Mouse (Mus musculus): Measurements from ENCODE around the gene Dpp6. TPM values are rescaled to one million over a fixed set of nuclear protein-coding genes. Genes with fewer than 3 reads are reported as not detected.

Dpp6 gene
- polyA plus RNA-seq, 1 experiment from 2014 or later: 3.7 TPM

DNA sequence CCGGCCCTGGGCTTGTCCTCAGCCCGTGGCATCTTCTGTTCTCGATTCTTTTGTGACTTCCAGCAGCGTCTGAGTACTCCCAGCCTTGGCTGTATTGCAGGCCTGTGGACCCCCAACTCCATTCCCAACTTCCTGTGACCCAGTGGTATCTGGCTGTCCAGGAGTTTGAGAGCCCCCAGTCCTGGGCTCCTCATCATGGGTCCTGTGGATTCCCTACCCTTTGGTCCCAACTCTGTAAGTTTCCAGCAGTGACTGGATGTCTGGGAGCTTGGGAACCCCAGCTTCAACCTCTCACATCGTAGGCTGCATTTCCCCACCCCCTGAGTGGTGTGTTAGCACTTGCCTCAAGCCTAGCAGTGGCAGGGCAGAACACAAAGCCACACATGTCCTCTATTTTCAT is 220.8 kb downstream of the Dpp6 start:
- WGBS: 74% methylated on average over 5 of the region's 5 CpGs
- Histone ChIP-seq H3K4me1 (no peaks in the 10 kb centered on the region), H3K9me3 (no peaks in the 10 kb centered on the region), H3K4me2 (replicated peaks) (no peak overlapping the region), H3K36me3 (no peaks in the 10 kb centered on the region), H3K4me3 (no peak overlapping the region), H3K9ac (no peak overlapping the region), H3K27me3 (no peaks in the 10 kb centered on the region), H3K27ac (no peak overlapping the region)
- ATAC-seq (ENCODE audit: low FRiP score, low read depth): no peak

DNA sequence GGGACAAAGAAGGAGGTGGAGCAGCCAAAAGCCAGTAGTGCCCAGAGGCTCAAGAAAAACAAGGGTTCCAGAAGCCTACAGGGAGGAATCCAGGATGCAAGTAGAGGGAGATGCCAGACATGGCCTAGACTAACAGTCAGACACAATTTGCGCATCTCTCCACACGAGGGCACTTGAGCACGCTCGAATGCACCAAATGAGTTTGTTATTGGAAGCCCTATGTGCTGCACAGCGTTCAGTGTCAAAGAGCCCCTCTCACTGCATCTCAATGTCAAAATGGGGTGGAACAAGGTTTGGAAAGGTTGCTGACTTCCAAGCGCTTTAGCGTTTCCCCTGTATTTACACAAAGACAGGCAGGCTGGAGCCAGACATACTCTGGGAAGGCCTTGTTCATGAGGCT is 231.2 kb downstream of the Dpp6 start:
- Histone ChIP-seq H3K36me3 (no peaks in the 10 kb centered on the region), H3K9me3 (no peaks in the 10 kb centered on the region), H3K27me3 (peaks cover 47% of the 10 kb centered on the region), H3K4me3 (no peak overlapping the region), H3K4me1 (no peaks in the 10 kb centered on the region), H3K9ac (no peak overlapping the region), H3K4me2 (replicated peaks) (no peak overlapping the region), H3K27ac (no peak overlapping the region)
- no peak for ATAC-seq (ENCODE audit: low FRiP score, low read depth)
- 22% methylated on average over 7 of the region's 7 CpGs for WGBS

DNA sequence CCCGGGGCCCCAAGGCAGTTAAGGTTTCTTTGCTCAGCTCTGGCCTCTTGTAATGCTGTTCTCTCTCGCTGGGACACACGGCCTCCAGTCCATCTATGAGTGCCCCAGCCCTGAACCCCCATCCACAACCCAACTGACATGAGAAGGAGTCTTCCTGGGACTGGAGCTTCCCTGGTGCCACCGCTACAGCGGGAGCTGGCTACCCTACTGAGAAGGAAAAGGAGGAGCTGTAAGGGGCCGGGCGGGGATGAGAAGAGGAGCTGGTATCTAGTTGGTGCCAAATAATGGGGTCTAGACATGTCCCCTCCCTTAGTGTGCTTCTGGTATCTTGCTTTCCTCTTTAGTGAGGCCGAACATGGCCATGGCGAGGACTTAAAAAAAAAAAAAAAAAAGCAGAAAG is 231.9 kb downstream of the Dpp6 start:
- no peak overlapping the region for H3K9ac ChIP-seq
- 5% methylated on average over 9 of the region's 9 CpGs for WGBS
- H3K27ac ChIP-seq: no peak overlapping the region
- H3K27me3 ChIP-seq: peaks cover 47% of the 10 kb centered on the region
- peak overlapping the region; percentile 29 for H3K4me3 ChIP-seq
- H3K9me3 ChIP-seq: no peaks in the 10 kb centered on the region
- H3K4me2 ChIP-seq (replicated peaks): peak overlapping the region; percentile 57
- no peaks in the 10 kb centered on the region for H3K4me1 ChIP-seq
- no peak for ATAC-seq (ENCODE audit: low FRiP score, low read depth)
- no peaks in the 10 kb centered on the region for H3K36me3 ChIP-seq

DNA sequence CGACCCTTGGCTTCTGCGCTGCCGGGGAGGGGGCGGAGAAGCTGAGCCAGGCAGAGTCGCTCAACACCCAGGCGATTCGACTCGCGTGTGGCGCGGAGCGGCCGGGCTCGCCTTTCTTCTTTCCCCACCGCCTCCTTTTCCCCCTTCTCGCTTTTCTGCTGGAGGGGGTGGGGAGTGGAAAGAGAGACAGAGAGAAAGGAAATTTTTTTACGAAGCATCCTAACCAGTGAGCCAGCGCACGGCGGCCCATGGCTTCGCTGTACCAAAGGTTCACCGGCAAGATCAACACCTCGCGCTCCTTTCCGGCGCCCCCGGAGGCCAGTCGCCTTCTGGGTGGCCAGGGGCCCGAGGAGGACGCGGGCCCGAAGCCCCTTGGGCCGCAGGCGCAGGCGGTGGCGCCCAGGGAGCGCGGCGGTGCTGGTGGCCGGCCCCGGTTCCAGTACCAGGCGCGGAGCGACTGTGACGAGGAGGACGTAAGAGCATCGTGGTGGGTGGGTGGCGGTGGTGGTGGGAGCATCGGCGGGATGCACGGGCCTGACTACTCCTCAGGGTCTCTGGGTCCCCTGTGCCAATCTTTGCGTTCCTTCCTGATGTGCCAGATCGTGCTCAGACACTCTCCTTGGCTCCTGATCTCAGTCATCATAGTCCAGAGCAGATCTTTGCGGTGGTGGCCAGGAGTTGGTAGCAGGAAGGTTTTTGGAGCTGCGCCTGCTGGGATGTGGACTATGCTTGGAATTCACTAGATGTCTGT is 232.5 kb downstream of the Dpp6 start:
- H3K27ac ChIP-seq: no peak overlapping the region
- no peak for ATAC-seq (ENCODE audit: low FRiP score, low read depth)
- WGBS: 2% methylated on average over 55 of the region's 55 CpGs
- peaks cover 47% of the 10 kb centered on the region for H3K27me3 ChIP-seq
- H3K36me3 ChIP-seq: no peaks in the 10 kb centered on the region
- H3K9me3 ChIP-seq: no peaks in the 10 kb centered on the region
- H3K4me1 ChIP-seq: no peaks in the 10 kb centered on the region
- peak overlapping the region; percentile 57 for H3K4me2 ChIP-seq (replicated peaks)
- H3K4me3 ChIP-seq: peak overlapping the region; percentile 29
- H3K9ac ChIP-seq: no peak overlapping the region

DNA sequence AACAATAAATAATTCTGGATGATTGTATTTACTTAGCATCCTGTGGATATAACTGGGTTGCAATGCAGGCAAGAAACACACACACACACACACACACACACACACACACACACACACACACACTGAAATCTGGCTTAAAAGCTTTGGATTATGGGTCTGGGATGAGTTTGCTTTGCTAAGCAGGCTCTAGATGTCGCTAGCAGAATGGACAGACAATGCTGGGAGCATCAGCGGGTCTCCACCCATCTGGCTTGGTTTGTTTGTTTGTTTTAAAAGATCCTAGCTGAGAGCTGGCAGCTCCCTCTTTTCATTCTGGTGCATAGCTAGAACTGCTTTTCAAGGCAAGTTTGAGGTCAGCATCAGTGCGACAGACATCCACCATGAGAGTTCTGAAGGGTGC is 234.2 kb downstream of the Dpp6 start:
- no peaks in the 10 kb centered on the region for H3K4me1 ChIP-seq
- 29% methylated on average over 3 of the region's 3 CpGs for WGBS
- H3K4me2 ChIP-seq (replicated peaks): no peak overlapping the region
- no peaks in the 10 kb centered on the region for H3K36me3 ChIP-seq
- ATAC-seq (ENCODE audit: low FRiP score, low read depth): no peak
- H3K27ac ChIP-seq: no peak overlapping the region
- no peak overlapping the region for H3K9ac ChIP-seq
- H3K4me3 ChIP-seq: no peak overlapping the region
- H3K27me3 ChIP-seq: peaks cover 47% of the 10 kb centered on the region
- no peaks in the 10 kb centered on the region for H3K9me3 ChIP-seq

DNA sequence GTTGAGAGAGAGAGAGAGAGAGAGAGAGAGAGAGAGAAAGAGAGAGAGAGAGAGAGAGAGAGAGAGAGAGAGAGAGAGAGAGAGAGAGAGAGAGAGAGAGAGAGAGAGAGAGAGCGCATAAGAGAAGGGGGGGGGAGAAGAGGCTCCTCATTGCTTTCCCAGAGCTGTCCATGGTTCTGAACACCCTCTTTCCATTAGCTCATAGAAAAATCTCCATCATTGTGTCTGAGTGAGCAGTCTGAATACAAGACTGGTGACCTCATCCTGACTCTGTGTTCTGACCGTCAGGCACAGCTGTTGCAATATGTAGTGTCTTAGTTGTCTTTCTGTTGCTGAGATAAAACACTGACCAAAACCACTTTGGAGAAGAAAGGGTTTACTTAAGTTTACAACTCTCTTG is 235.4 kb downstream of the Dpp6 start:
- no peak for ATAC-seq (ENCODE audit: low FRiP score, low read depth)
- H3K27me3 ChIP-seq: peaks cover 44% of the 10 kb centered on the region
- H3K4me2 ChIP-seq (replicated peaks): no peak overlapping the region
- H3K36me3 ChIP-seq: no peaks in the 10 kb centered on the region
- H3K9me3 ChIP-seq: no peaks in the 10 kb centered on the region
- WGBS: 35% methylated on average over 2 of the region's 2 CpGs
- H3K4me3 ChIP-seq: no peak overlapping the region
- no peak overlapping the region for H3K9ac ChIP-seq
- H3K27ac ChIP-seq: no peak overlapping the region
- no peaks in the 10 kb centered on the region for H3K4me1 ChIP-seq

DNA sequence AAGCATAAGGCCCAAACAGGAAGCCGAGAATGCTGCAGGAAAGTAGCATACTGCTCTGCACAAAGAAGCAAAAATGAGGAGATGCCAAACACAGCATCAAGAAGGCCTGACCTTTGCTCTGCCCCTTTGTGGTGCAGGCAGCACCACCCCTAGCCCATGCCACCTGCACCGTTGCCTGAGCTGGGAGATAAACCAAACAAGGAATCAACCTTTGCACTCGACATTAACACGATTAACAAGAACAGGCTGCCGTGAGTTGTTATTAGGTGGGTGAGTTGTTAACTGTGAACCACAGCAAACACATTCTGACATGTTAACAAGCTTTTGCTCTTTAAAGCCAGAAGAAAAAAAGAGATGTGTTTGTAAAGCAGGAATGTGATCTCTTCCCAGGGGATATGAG is 239.4 kb downstream of the Dpp6 start:
- no peak overlapping the region for H3K4me3 ChIP-seq
- H3K27me3 ChIP-seq: peaks cover 6% of the 10 kb centered on the region
- H3K27ac ChIP-seq: no peak overlapping the region
- no peaks in the 10 kb centered on the region for H3K9me3 ChIP-seq
- no peak overlapping the region for H3K4me2 ChIP-seq (replicated peaks)
- no peaks in the 10 kb centered on the region for H3K36me3 ChIP-seq
- H3K4me1 ChIP-seq: no peaks in the 10 kb centered on the region
- ATAC-seq (ENCODE audit: low FRiP score, low read depth): no peak
- H3K9ac ChIP-seq: no peak overlapping the region
- 35% methylated on average over 5 of the region's 5 CpGs for WGBS

DNA sequence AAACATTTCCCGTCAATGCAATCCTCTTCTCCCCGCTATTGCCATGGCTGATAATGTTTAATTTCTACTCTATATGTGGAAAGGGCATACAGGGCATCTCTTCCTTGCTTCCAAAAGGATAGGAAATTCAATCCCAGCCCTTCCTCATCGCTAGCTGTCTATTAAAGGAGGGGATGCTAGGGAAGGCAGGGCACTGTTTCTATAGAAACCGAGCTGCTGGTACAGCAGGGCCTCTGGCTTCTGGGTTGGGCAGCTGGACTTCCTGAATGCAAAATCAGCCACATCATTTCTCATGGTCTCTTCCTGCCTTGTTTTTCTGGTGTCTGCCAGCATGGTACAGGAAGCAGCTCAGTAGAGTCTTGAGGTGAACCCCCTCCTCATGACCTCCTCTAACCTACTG is 243.1 kb downstream of the Dpp6 start:
- H3K9ac ChIP-seq: no peak overlapping the region
- H3K27me3 ChIP-seq: 0 out of 2 replicates have a peak, but pooled peaks cover 2% of the 10 kb centered on the region
- H3K4me3 ChIP-seq: no peak overlapping the region
- H3K4me1 ChIP-seq: no peaks in the 10 kb centered on the region
- no peak overlapping the region for H3K27ac ChIP-seq
- ATAC-seq (ENCODE audit: low FRiP score, low read depth): no peak
- no peaks in the 10 kb centered on the region for H3K9me3 ChIP-seq
- no peak overlapping the region for H3K4me2 ChIP-seq (replicated peaks)
- no peaks in the 10 kb centered on the region for H3K36me3 ChIP-seq
- WGBS: 84% methylated on average over 4 of the region's 4 CpGs

DNA sequence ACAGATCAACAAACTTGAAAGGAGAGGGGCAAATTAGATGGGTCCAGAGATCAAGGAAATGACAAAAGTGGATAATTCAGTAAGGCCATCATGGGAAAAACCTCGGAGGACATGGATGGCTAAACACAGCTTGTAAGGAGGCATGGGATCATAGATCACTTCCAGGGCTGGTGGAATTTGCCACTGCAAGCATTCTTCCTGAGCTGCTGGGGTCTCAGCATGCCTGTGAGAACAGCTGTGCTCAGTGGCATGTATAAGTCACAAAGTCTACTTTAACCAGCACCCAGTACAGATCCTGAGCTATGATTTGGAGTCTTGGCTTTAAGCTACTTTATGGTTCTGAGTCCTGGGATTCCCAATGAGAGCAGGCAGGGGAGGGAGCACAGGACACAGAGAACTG is 246.9 kb downstream of the Dpp6 start:
- no peak overlapping the region for H3K9ac ChIP-seq
- no peak for ATAC-seq (ENCODE audit: low FRiP score, low read depth)
- 52% methylated on average over 1 of the region's 1 CpGs for WGBS

DNA sequence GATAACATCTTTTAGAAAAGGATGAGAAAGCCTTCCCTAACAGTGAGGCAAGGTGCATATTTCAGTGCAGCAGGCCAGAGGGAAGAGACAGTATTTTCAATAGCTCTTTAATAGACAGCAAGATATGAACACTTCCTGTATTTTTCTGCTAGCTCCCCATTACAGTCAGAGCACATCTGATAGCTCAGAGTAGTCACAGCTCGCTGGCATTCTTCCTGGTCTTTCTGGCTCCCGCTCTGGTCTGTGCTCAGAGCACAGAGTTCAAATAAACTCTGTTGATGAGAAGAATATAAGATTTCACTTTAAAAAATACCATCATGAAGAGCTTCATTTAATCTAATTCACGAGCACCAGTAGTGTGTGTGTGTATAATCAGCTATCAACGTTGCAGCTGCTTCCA is 249.8 kb downstream of the Dpp6 start:
- H3K4me3 ChIP-seq: no peak overlapping the region
- H3K36me3 ChIP-seq: no peaks in the 10 kb centered on the region
- no peak overlapping the region for H3K9ac ChIP-seq
- WGBS: 75% methylated on average over 4 of the region's 4 CpGs
- ATAC-seq (ENCODE audit: low FRiP score, low read depth): no peak
- H3K4me2 ChIP-seq (replicated peaks): no peak overlapping the region
- no peaks in the 10 kb centered on the region for H3K9me3 ChIP-seq
- no peak overlapping the region for H3K27ac ChIP-seq
- no peaks in the 10 kb centered on the region for H3K4me1 ChIP-seq
- H3K27me3 ChIP-seq: no peaks in the 10 kb centered on the region

More for the DNA sequence above, 246.9 kb downstream of the Dpp6 start:
- no peaks in the 10 kb centered on the region for H3K4me1 ChIP-seq
- H3K27ac ChIP-seq: no peak overlapping the region
- H3K27me3 ChIP-seq: 0 out of 2 replicates have a peak, but pooled peaks cover 2% of the 10 kb centered on the region
- no peaks in the 10 kb centered on the region for H3K9me3 ChIP-seq
- no peaks in the 10 kb centered on the region for H3K36me3 ChIP-seq
- H3K4me2 ChIP-seq (replicated peaks): no peak overlapping the region
- H3K4me3 ChIP-seq: no peak overlapping the region

DNA sequence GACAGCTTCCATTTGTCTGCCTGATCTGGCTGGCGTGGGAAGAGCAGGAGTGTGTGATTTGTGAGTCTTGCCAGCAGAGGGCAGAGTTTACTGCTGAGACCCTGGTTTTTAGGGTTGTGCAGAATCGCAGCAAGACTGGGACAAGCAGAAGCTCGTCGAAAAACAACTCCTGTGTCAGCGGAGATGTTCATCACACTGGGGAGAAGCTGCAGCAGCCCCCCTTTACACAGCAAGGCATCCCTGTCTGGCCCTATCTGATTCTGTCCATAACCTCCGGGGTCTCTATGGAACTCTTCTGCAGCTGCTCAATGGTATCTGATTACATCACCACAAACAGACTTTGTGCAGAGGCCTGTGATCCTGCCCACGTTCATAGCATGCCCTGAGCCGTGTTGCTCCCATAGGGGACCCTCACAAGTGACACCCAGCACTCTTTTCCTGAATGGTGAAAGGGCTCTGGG is 258.2 kb downstream of the Dpp6 start:
- Histone ChIP-seq H3K9me3 (no peaks in the 10 kb centered on the region), H3K4me1 (no peaks in the 10 kb centered on the region), H3K4me2 (replicated peaks) (no peak overlapping the region), H3K4me3 (no peak overlapping the region), H3K27me3 (no peaks in the 10 kb centered on the region), H3K36me3 (no peaks in the 10 kb centered on the region), H3K9ac (no peak overlapping the region), H3K27ac (no peak overlapping the region)
- WGBS: 17% methylated on average over 8 of the region's 8 CpGs
- ATAC-seq (ENCODE audit: low FRiP score, low read depth): peak; percentile 32; the same call in 1 of the 2 replicates

DNA sequence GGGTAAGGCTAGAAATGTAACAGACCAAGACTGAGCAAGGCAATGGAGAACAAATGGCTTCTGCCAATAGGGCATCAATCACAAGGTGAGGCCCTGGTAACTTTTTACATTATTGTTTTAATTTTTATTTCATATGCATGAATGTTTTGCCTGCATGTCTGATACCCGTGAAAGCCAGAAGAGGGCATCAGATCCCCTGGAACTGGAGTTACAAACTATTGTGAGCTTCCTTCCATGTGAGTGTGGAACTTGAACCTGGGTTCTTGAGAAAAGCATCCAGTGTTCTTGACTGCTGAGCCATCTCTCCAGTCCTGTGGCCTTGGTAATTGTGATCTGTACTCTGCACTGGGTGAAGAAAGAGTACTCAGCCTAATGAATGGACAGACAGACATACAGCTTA is 259.0 kb downstream of the Dpp6 start:
- H3K9me3 ChIP-seq: no peaks in the 10 kb centered on the region
- H3K9ac ChIP-seq: no peak overlapping the region
- no peak overlapping the region for H3K4me3 ChIP-seq
- no peak overlapping the region for H3K27ac ChIP-seq
- H3K4me1 ChIP-seq: no peaks in the 10 kb centered on the region
- H3K4me2 ChIP-seq (replicated peaks): no peak overlapping the region
- no peak for ATAC-seq (ENCODE audit: low FRiP score, low read depth)
- WGBS: 38% methylated on average over 1 of the region's 1 CpGs
- H3K27me3 ChIP-seq: no peaks in the 10 kb centered on the region
- no peaks in the 10 kb centered on the region for H3K36me3 ChIP-seq

DNA sequence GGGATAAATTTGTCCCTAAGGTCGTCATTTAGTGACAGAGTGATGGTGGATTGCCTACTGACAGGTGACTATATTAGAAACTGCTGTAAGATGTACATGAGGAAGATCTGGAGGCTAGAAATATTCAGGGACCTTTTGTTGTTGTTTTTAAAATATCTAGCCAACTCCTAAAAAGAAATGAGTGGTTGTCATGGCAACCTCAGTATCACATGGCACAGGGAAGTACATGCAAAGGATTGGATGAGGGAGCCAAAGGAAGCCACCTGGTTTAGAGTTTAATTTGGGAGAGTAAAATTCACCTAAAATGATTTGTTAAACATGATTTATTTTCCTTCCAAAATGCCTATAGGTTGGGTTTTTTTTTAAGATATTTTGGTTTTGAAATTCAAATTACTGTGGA is 260.8 kb downstream of the Dpp6 start:
- H3K9ac ChIP-seq: no peak overlapping the region
- no peak overlapping the region for H3K27ac ChIP-seq
- H3K27me3 ChIP-seq: no peaks in the 10 kb centered on the region
- no peak overlapping the region for H3K4me3 ChIP-seq
- H3K9me3 ChIP-seq: no peaks in the 10 kb centered on the region
- no peaks in the 10 kb centered on the region for H3K4me1 ChIP-seq
- 44% methylated on average over 1 of the region's 1 CpGs for WGBS
- ATAC-seq (ENCODE audit: low FRiP score, low read depth): no peak
- H3K4me2 ChIP-seq (replicated peaks): no peak overlapping the region
- no peaks in the 10 kb centered on the region for H3K36me3 ChIP-seq

Data from limb, embryonic 13.5 days (tissue).